Mouse (Mus musculus): Measurements from ENCODE around the gene Prl8a1. TPM values are rescaled to one million over a fixed set of nuclear protein-coding genes. Genes with fewer than 3 reads are reported as not detected.

Prl8a1 gene
- not detected for total RNA-seq (2023)

GRCm38 (mm10) chr13:27582071-27582470, at the start of gene Prl8a1:
Prl8a1 (minus strand) TSS chr13:27582171.

GRCm38 (mm10) chr13:27610482-27610881, 28.5 kb upstream of the Prl8a1 start, which contains the start of gene Prl7b1:
Prl7b1 (minus strand) TSS chr13:27610582.

GRCm38 (mm10) chr13:27564506-27564905, 17.5 kb downstream of the Prl8a1 start, which contains the start of gene Prl8a9:
Prl8a9 (minus strand) TSS chr13:27564606.

Other genes with a start within 250 kb of the Prl8a1 start
- not detected for gene Prl8a2, start 236.5 kb downstream of the Prl8a1 start, total RNA-seq (2023)
- not detected for gene Prl2b1, start 191.3 kb downstream of the Prl8a1 start, total RNA-seq (2023)
- not detected for gene Prl8a6, start 143.5 kb downstream of the Prl8a1 start, total RNA-seq (2023)
- not detected for gene Prl8a8, start 69.0 kb downstream of the Prl8a1 start, total RNA-seq (2023)
- not detected for gene Prl8a9, start 17.6 kb downstream of the Prl8a1 start, total RNA-seq (2023)
- gene Prl7b1, start 28.4 kb upstream of the Prl8a1 start, total RNA-seq (2023), result not detected
- gene Prl7a1, start 60.3 kb upstream of the Prl8a1 start, total RNA-seq (2023), result not detected
- gene Prl7a2, start 85.9 kb upstream of the Prl8a1 start, total RNA-seq (2023), result not detected
- gene Prl7d1, start 134.6 kb upstream of the Prl8a1 start, total RNA-seq (2023), result not detected
- gene Prl7c1, start 198.6 kb upstream of the Prl8a1 start, total RNA-seq (2023), result not detected
- gene Prl2a1, start 219.5 kb upstream of the Prl8a1 start, total RNA-seq (2023), result not detected